Mouse (Mus musculus) cortical plate, adult 2 months (tissue): ENCODE measurements around the gene Krt82. TPM values are rescaled to one million over a fixed set of nuclear protein-coding genes. Genes with fewer than 3 reads are reported as not detected.

Source experiments
- H3K27ac ChIP-seq: fragments of 200-500 bp; 2 replicates; pipeline ENCODE4 v1.5.1; 2012; ENCODE audit warnings: low read length, control low read depth, inconsistent platforms; ENCODE audit not compliant: insufficient read depth
- H3K4me1 ChIP-seq: fragments of 200-500 bp; 2 replicates; pipeline ENCODE4 v1.6.1; 2011; ENCODE audit warnings: low read length; ENCODE audit not compliant: control insufficient read depth, insufficient read depth
- H3K4me3 ChIP-seq: fragments of 200-500 bp; 2 replicates; pipeline ENCODE4 v1.5.1; 2011; ENCODE audit warnings: mild to moderate bottlenecking, low read length, control low read depth; ENCODE audit not compliant: insufficient read depth
- CTCF ChIP-seq: fragments of 200-500 bp; IDR thresholded peaks from 2 replicates; pipeline ENCODE4 v1.5.1; 2011; ENCODE audit warnings: mild to moderate bottlenecking, control low read depth, low read length; ENCODE audit not compliant: insufficient read depth; ENCODE audit errors: extremely low read depth
- POLR2A ChIP-seq: fragments of 200-500 bp; IDR thresholded peaks from 2 replicates; pipeline ENCODE4 v1.6.1; 2011; ENCODE audit warnings: mild to moderate bottlenecking, low read length, control low read depth; ENCODE audit not compliant: insufficient read depth; ENCODE audit errors: extremely low read depth
- polyA plus RNA-seq: library from polyadenylated mRNA; depleted of rRNA; stranded (reverse); fragments of >200 nt; gene quantifications from 2 replicates; pipeline ENCODE4 v1.2.3, GENCODE M21; 2012

Krt82 gene
- polyA plus RNA-seq, 1 experiment = not detected

GRCm38 (mm10) chr15:101558034-101558646 lies 7.7 kb upstream of the Krt82 start:
- Histone ChIP-seq H3K27ac (no peak overlapping the region), H3K4me1 (no peaks in the 10 kb centered on the region), H3K4me3 (no peak overlapping the region)
- TF ChIP-seq CTCF (no peak), POLR2A (no peak)

DNA sequence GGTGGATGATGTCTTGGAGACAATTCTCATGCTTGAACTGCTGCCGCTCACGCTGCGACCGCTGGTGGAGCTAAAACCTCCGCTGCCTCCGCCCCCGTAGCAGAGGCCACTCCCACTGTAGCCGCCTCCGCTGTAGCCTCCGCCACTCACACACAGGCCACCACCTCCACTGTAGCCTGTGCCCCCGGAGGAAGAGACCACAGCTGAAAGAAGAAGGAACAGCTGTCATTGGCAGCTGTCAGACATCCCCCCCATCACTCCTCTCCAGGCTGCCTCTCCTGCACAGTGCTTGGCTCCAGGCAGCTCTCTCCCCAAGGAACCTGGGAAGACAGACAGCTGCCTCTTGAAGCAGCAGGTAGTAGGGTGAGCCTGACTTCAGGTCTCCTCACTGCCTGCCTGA lies 2.7 kb upstream of the Krt82 start:
- TF ChIP-seq POLR2A (no peak), CTCF (no peak)
- Histone ChIP-seq H3K4me3 (no peak overlapping the region), H3K27ac (no peak overlapping the region), H3K4me1 (peaks cover 4% of the 10 kb centered on the region)

- H3K4me1 ChIP-seq = peaks cover 4% of the 10 kb centered on the region
- no peak overlapping the region for H3K4me3 ChIP-seq
- no peak for TF ChIP-seq POLR2A
- TF ChIP-seq CTCF = no peak
- H3K27ac ChIP-seq = no peak overlapping the region
These were observed 1.7 kb upstream of the Krt82 start for GRCm38 (mm10) chr15:101552188-101552587.

GRCm38 (mm10) chr15:101544478-101544877 lies 6.0 kb downstream of the Krt82 start:
- TF ChIP-seq POLR2A (no peak), CTCF (no peak)
- no peaks in the 10 kb centered on the region for H3K4me1 ChIP-seq
- no peak overlapping the region for H3K4me3 ChIP-seq
- H3K27ac ChIP-seq = no peak overlapping the region

DNA sequence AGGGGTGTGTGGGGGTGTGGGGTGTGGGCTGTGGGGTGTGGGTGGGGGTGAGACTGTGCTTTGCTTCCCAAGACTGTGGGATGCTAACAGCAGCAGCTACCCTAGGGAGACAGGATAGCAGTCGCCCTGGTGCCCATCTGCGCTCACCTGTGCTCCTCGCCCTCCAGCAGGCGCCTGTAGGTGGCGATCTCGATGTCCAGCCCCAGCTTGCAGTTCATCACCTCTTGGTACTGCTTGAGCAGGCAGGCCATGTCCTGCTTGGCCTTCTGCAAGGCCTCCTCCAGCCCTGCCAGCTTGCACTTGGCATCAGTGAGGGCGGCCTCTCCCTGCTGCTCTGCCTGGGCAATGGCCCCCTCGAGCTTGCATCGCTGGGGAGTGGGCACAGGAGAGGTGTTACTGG lies 7.9 kb downstream of the Krt82 start:
- Histone ChIP-seq H3K4me1 (no peaks in the 10 kb centered on the region), H3K27ac (no peak overlapping the region), H3K4me3 (no peak overlapping the region)
- TF ChIP-seq CTCF = no peak

GRCm38 (mm10) chr15:101538580-101538900 lies 11.9 kb downstream of the Krt82 start:
- H3K27ac ChIP-seq = no peak overlapping the region
- H3K4me1 ChIP-seq = no peaks in the 10 kb centered on the region
- no peak for TF ChIP-seq CTCF
- TF ChIP-seq POLR2A = no peak
- H3K4me3 ChIP-seq = no peak overlapping the region

DNA sequence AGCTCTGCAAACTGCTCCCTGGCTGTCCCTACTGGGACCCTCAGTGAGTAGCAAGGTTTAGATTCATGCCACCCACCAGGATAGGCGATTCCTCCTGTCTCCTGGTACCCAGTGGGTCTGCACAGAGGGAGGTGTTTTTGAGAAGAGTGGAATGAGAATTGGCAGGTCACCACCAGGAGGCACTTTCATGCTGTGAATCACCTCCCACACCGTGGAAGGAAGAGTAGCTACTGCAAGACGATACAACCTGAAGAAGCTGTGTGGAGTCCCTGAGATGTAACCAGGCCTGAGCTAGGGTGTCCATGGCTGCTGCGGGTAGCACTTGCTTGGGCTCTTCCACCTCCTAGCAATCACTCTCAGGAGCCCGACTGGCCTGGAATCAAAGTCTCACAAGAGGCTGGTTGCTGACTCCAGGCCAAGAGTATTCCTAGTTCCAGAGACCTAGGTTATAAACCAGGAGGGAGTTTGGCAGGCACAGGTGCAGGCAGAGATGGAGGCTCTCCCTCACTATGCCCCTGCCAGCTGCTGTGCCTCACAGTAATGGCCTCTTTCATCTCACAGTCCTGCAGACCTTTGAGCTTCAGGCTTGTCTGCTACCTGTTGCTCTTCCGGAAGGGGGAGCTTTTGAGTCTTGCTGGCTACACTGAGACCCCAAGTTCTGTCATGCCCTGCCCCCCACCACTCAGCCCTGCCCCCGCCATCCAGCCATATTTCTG lies 12.4 kb downstream of the Krt82 start:
- TF ChIP-seq CTCF (no peak), POLR2A (no peak)
- Histone ChIP-seq H3K27ac (no peak overlapping the region), H3K4me3 (no peak overlapping the region), H3K4me1 (no peaks in the 10 kb centered on the region)

DNA sequence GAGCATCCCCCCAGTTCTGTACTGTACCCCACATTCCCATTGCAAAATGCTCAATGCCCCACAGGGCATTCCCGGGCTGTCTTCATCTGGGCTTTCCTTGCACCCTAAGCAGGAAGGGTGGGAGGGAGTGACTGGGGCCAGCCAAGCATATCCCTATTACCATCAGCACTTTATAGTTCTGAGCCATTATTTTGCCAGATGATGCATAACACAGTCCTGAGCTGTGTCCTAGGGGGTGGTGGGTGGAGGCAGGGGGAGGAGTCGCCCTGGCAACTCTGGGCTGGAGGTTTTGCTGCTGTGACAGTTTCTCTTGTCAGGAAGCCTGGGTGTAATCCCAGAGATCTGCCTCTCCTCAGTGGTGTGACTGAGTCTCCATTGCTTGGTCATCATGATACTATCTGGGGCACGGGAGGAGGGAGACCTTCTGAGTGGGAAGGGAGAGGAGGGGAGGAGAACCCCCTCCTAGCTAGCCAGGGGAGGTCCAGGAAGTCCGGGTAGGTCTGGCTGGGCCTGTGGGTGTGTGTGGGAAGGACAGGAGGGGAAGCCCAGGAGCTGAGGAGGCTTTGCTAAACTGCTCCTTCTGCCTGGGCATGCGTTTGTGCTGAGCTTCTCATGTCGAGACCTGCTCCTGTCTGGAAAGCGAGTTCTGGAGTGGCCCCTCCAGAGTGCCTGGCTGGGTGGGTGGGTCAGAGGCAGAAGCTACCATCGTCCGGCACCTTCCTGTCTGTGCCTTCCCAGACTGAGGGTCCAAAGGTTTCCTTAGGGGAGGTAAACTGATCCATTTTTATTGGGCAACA lies 14.2 kb downstream of the Krt82 start:
- H3K27ac ChIP-seq = no peak overlapping the region
- H3K4me3 ChIP-seq = no peak overlapping the region
- H3K4me1 ChIP-seq = no peaks in the 10 kb centered on the region
- TF ChIP-seq POLR2A (no peak), CTCF (no peak)

DNA sequence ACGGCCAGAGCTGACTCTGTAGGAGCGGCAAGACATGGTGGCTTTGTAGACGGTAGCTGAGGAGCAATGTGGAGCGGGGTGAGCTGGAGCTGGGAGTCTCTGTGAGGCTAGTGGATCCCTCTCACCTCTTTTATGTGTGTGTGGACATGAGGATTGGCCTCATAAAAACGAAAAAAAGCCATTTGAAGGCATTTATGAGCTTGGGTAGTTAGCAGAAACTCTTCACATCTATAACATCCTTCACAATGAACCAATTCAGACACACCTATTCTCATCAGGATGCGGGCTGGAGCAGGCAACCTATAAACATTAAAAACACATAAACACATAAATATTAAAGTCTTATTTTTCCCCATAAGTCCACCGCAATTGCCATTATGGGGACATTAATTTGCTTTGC lies 17.7 kb downstream of the Krt82 start, which contains the start of gene Krt84:
Gene Krt84 (minus strand): TSS at position 101 of the 400 bp plus-strand sequence.
- H3K4me1 ChIP-seq = no peaks in the 10 kb centered on the region
- H3K27ac ChIP-seq = no peak within 1 kb of the TSS
- no peak for TF ChIP-seq CTCF
- no peak for TF ChIP-seq POLR2A
- H3K4me3 ChIP-seq = no peak within 1 kb of the TSS

DNA sequence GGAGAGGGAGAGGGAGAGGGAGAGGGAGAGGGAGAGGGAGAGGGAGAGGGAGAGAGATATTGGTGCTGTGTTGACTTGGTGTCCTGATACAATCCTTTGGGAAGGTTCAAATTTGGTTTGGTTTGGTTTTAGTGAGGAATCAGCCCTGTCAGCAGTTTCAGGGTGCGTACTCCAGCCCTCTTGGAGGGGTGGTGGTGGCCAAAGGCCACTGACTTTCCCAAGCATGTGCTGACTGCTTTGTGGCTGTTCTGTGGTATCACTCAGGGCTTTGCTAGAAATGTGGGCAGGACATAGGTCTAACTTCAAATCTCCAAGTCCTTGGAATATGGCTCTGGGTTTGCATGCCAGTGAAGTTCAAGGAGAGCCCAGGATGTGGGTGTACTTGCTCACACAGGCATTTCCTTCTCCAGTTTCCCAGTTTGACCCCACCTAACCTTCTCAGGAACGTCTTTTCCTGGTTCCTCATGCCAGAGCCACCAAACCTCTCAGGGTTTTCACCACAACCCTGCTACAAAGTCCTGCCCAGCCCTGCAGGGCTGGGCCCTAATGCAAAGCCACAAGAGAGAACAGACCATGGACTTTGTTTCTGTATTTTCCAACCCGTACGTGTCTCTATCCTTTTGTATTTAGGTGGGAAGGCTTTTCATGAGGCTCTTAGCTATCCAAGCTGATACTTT lies 27.8 kb downstream of the Krt82 start:
- TF ChIP-seq POLR2A (no peak), CTCF (no peak)
- no peak overlapping the region for H3K27ac ChIP-seq
- H3K4me3 ChIP-seq = no peak overlapping the region
- no peaks in the 10 kb centered on the region for H3K4me1 ChIP-seq
